Mouse (Mus musculus): ENCODE data around the gene Gm6583. TPM values are rescaled to one million over a fixed set of nuclear protein-coding genes. Genes with fewer than 3 reads are reported as not detected.

Gene Gm6583
- polyA plus RNA-seq, 1 experiment from 2014 or later: 0.26 TPM

DNA sequence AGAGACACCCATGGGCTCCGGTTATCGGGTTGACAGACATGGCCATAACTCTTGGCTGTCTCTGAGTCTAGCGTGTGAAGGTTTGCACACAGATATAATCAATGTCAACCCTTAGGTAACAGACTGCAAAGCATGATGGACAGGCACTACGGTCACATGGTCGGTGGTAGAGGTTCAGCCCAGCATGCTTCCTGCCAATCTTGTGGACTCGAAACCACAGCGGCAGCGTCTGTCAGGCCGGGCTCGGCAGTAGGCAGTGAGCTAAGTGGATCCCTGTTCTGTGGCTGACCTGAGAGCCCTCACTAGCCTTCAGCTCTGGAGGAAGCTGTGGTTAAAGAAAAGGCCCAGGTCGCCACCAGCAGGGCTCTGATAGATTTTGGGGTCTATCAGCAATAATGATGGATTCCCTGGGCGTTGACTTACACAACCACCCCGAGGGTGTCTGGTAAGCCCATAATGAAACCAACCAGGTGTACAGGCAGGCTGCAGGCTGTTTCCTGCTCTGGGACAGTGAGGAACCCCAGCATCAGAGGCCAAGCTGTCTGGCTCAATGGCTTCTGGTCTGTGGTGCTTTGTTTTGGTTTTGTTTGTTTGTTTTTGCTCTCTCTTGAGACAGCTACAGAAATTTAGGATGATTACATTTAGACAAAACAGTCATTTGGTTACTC, 29.1 kb upstream of the Gm6583 start:
- no peak overlapping the region for H3K9ac ChIP-seq
- H3K36me3 ChIP-seq: no peaks in the 10 kb centered on the region
- no peak overlapping the region for H3K4me2 ChIP-seq
- no peak overlapping the region for H3K4me3 ChIP-seq (replicated peaks)
- H3K27ac ChIP-seq: no peak overlapping the region
- H3K4me1 ChIP-seq: 0 out of 2 replicates have a peak, but pooled peaks cover 4% of the 10 kb centered on the region
- no peaks in the 10 kb centered on the region for H3K9me3 ChIP-seq (replicated peaks)
- WGBS: 90% methylated on average over 13 of the region's 13 CpGs
- ATAC-seq (replicated peaks; ENCODE audit: low FRiP score): no peak
- no peaks in the 10 kb centered on the region for H3K27me3 ChIP-seq

DNA sequence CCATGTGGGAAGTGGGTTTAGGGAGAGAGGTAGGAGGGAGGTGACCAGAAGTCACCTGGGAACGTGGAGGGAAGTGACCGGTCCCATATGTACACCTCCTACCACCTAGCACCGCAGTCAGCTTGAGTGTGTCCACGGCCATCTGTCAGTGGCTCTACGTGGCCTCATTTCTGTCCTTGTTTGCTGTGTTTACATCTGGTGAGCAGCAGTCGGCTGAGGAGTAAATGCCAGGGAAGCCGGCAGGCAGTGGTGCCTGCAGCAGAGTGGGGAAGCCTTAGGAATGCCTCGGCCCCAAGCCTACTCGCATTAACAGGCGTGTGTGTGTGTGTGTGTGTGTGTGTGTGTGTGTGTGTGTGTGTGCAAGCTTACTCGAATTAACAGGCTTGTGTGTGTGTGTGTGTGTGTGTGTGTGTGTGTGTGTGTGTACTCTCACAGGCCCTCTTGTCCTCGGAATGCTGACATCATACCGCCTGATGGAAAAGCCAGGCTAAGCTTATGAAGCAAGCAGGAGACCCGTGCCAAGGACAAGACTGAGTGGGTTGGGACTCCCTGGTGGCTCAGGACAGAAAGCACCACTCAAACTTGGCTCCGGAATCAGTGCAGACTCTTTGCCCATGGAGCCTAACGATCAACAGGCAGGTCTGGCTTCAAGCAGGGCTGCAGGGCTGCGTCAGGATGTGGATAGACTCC, 27.0 kb upstream of the Gm6583 start:
- H3K9ac ChIP-seq: no peak overlapping the region
- no peaks in the 10 kb centered on the region for H3K27me3 ChIP-seq
- H3K4me1 ChIP-seq: no peaks in the 10 kb centered on the region
- ATAC-seq (replicated peaks; ENCODE audit: low FRiP score): 0 out of 2 replicates have a peak, but pooled peaks have one; percentile 26
- no peaks in the 10 kb centered on the region for H3K9me3 ChIP-seq (replicated peaks)
- H3K4me2 ChIP-seq: no peak overlapping the region
- 68% methylated on average over 17 of the region's 17 CpGs for WGBS
- H3K4me3 ChIP-seq (replicated peaks): no peak overlapping the region
- no peak overlapping the region for H3K27ac ChIP-seq
- peaks cover 20% of the 10 kb centered on the region; the same call in 1 of the 2 replicates for H3K36me3 ChIP-seq

DNA sequence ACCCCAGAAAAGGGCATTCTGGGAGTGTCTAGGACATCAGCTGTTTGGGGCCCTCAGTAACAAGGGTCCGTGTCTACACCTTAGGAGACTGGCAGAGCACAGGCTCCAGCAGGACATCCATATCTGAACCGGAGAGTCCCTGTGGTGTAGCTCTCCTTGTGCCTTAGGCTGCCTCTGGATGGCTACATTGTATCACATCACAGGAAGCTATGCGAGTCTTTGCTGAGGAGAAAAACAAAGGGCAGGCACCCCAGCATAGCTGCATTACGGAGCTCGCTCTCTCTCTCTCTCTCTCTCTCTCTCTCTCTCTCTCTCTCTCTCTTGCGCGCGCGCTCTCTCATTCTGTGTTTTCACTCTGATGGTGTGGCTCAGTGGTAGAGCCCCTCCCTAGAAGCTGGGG, 26.2 kb upstream of the Gm6583 start:
- no peak overlapping the region for H3K4me3 ChIP-seq (replicated peaks)
- H3K27me3 ChIP-seq: no peaks in the 10 kb centered on the region
- H3K9ac ChIP-seq: no peak overlapping the region
- H3K4me1 ChIP-seq: no peaks in the 10 kb centered on the region
- 74% methylated on average over 9 of the region's 9 CpGs for WGBS
- H3K4me2 ChIP-seq: no peak overlapping the region
- peaks cover 24% of the 10 kb centered on the region for H3K36me3 ChIP-seq
- no peak for ATAC-seq (replicated peaks; ENCODE audit: low FRiP score)
- H3K9me3 ChIP-seq (replicated peaks): no peaks in the 10 kb centered on the region
- no peak overlapping the region for H3K27ac ChIP-seq

DNA sequence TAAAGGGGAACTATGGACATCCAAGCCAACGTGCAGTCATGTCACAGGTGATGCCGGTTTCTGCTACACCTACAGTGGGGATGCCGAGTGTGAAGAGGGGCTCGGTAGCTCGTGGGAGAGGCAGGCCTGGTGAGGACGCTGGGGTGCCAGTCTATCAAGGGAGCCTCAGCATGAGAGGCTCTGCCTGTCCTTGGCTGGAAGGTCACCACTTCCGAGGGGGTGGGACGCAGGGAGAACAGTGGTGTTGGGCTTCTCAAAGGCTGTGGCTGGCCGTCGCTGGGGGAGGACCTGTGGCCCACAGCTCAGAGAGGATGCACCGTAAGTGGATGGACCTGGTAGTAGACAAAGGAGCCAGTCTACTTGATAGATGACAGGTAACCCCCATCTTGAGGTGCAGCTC, 25.3 kb upstream of the Gm6583 start:
- no peak overlapping the region for H3K27ac ChIP-seq
- H3K9ac ChIP-seq: no peak overlapping the region
- no peaks in the 10 kb centered on the region for H3K27me3 ChIP-seq
- no peak overlapping the region for H3K4me3 ChIP-seq (replicated peaks)
- peaks cover 27% of the 10 kb centered on the region for H3K36me3 ChIP-seq
- WGBS: 87% methylated on average over 11 of the region's 11 CpGs
- H3K4me1 ChIP-seq: no peaks in the 10 kb centered on the region
- no peak overlapping the region for H3K4me2 ChIP-seq
- no peak for ATAC-seq (replicated peaks; ENCODE audit: low FRiP score)
- no peaks in the 10 kb centered on the region for H3K9me3 ChIP-seq (replicated peaks)

DNA sequence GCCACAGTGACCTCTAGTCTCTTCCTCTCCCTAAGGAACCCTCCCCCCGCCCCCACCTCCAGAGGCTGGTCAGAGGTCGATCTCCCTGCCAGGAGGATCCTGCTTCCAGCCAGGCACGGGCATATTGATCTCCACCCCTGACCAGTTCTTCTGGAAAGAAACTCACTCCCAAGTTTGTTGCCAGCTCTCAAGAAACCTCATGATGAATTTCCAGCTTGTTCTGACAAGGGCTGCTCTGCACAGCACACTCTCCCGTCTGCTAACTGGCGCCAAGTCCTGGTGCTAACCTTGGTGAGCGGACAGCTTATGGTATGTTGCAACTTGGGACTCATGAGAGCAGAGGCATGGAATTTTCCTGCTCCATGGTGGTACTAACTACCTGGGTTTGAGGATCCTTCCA, 22.9 kb upstream of the Gm6583 start:
- Histone ChIP-seq H3K27me3 (no peaks in the 10 kb centered on the region), H3K4me1 (no peaks in the 10 kb centered on the region), H3K4me3 (replicated peaks) (no peak overlapping the region), H3K27ac (no peak overlapping the region), H3K9me3 (replicated peaks) (no peaks in the 10 kb centered on the region), H3K4me2 (no peak overlapping the region), H3K36me3 (peaks cover 51% of the 10 kb centered on the region), H3K9ac (no peak overlapping the region)
- ATAC-seq (replicated peaks; ENCODE audit: low FRiP score): no peak
- 79% methylated on average over 6 of the region's 6 CpGs for WGBS

DNA sequence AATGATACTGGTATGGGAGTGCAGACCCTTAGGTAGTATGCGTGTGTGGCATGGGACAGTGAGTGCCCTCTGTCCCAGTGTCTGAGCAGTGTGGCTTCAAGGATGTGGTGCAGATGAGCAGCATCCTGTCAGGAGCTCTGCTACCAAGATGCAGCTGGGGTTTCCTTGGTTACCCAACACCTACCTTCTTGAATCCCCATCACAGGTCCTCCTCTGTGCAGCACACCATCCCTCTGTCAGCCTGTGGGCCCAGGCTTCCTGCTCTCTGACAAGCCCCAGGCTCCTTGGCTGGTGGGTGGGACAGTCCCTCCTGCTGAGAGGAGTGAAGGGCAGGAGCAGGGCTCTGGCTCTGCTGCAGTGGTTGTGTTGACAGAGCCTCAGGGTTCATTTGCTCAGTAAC, 21.5 kb upstream of the Gm6583 start:
- peaks cover 64% of the 10 kb centered on the region for H3K36me3 ChIP-seq
- H3K4me3 ChIP-seq (replicated peaks): no peak overlapping the region
- H3K9me3 ChIP-seq (replicated peaks): no peaks in the 10 kb centered on the region
- WGBS: 100% methylated on average over 1 of the region's 1 CpGs
- H3K27me3 ChIP-seq: no peaks in the 10 kb centered on the region
- H3K9ac ChIP-seq: no peak overlapping the region
- ATAC-seq (replicated peaks; ENCODE audit: low FRiP score): no peak
- no peak overlapping the region for H3K27ac ChIP-seq
- H3K4me2 ChIP-seq: no peak overlapping the region
- H3K4me1 ChIP-seq: no peaks in the 10 kb centered on the region

DNA sequence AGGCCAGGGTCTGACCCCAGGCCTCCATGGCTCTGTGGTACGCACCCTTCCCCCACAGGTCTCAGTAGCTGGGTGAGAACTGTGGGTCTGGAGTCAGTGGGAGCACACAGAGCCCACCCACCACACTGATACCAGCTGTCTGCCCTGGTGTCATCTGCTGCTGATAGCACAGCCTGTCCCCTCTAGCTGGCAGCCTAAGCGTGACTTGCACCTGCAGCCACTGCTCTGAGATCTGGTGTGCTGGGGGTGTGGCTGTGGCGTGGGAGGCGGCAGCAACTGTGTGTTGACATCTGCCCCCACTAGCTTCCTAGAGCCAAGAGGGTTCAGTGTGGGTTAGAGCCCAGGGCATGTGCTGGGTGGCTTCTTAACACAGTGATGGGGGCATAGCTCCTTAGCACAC, 20.3 kb upstream of the Gm6583 start:
- ATAC-seq (replicated peaks; ENCODE audit: low FRiP score): no peak
- no peaks in the 10 kb centered on the region for H3K9me3 ChIP-seq (replicated peaks)
- no peak overlapping the region for H3K27ac ChIP-seq
- no peak overlapping the region for H3K9ac ChIP-seq
- no peaks in the 10 kb centered on the region for H3K4me1 ChIP-seq
- no peak overlapping the region for H3K4me3 ChIP-seq (replicated peaks)
- 85% methylated on average over 4 of the region's 4 CpGs for WGBS
- no peaks in the 10 kb centered on the region for H3K27me3 ChIP-seq
- H3K36me3 ChIP-seq: peaks cover 76% of the 10 kb centered on the region
- H3K4me2 ChIP-seq: no peak overlapping the region

DNA sequence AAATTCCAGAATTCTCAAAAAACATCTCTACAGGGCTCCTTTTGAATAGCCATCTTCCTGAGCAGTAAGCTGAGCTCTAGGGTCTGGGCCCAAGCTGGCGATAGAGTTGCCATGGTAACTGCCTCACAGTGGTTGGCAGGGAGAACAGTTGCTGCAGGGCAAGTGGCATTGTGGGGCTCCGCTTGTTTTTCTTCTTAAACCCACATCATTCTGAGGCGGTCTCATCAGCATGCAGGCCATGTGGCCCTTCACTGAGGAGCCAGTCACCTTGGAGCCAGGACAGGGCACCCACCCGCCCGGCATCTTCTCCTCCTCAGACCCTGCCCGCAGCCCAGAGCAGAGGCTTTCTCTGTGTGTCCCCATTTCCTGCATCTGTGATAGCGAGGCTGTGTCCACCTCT, 16.1 kb upstream of the Gm6583 start:
- H3K27ac ChIP-seq: no peak overlapping the region
- H3K4me2 ChIP-seq: no peak overlapping the region
- peaks cover 85% of the 10 kb centered on the region for H3K36me3 ChIP-seq
- no peak for ATAC-seq (replicated peaks; ENCODE audit: low FRiP score)
- no peaks in the 10 kb centered on the region for H3K27me3 ChIP-seq
- H3K9ac ChIP-seq: no peak overlapping the region
- H3K4me1 ChIP-seq: no peaks in the 10 kb centered on the region
- WGBS: 83% methylated on average over 7 of the region's 7 CpGs
- H3K9me3 ChIP-seq (replicated peaks): no peaks in the 10 kb centered on the region
- H3K4me3 ChIP-seq (replicated peaks): no peak overlapping the region

DNA sequence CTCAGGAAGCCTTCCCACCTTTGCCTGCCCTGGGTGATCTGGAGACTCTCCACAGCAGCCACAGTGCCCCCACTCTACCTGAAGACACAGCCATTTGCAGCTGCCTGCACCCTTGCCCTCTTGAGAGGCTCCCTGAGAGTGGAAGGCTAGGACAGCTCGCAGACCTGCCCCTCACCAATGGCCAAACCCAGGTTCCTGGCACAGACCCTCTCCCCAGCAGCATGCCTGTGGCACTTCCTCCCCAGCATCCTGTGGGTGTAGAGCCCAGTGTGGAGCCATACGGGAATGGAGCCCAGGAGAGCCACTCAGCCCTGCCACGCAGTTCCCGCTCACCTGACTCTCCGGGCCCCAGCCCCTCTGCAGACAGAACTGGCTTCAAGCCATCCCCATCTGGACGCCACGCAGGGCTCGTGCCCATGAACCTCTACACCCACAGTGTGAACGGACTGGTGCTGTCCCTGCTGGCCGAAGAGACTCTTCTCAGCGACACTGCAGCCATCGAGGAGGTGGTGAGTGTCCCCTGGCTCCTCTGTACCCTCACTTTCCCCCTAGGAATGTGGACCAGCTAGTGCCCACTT, 14.5 kb upstream of the Gm6583 start:
- H3K9ac ChIP-seq: no peak overlapping the region
- no peak overlapping the region for H3K27ac ChIP-seq
- no peaks in the 10 kb centered on the region for H3K4me1 ChIP-seq
- H3K9me3 ChIP-seq (replicated peaks): no peaks in the 10 kb centered on the region
- 91% methylated on average over 12 of the region's 12 CpGs for WGBS
- H3K36me3 ChIP-seq: peaks cover 87% of the 10 kb centered on the region
- no peak overlapping the region for H3K4me2 ChIP-seq
- no peak for ATAC-seq (replicated peaks; ENCODE audit: low FRiP score)
- H3K4me3 ChIP-seq (replicated peaks): no peak overlapping the region
- no peaks in the 10 kb centered on the region for H3K27me3 ChIP-seq

DNA sequence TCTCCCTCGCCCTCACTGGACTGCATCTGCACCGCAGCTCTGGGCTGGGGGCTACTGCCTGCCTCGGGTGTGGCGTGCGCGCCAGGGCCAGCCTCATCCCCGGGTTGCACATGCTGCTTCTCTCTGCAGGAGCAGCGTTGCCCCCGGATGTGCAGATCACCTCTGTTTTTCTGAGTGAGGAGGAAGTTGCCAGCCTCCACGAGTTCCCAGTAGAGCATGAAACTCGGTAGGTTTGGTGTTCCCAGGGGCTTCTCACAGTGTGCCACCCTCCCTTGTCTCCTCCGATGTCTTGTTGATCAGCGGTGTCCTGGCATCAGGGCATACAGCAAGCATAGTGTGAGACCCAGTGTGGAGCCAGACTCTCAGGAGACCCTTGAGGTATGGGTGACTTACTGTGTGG, 13.5 kb upstream of the Gm6583 start:
- Histone ChIP-seq H3K4me2 (no peak overlapping the region), H3K27me3 (no peaks in the 10 kb centered on the region), H3K4me3 (replicated peaks) (no peak overlapping the region), H3K36me3 (peaks cover 86% of the 10 kb centered on the region), H3K27ac (no peak overlapping the region), H3K4me1 (no peaks in the 10 kb centered on the region), H3K9me3 (replicated peaks) (no peaks in the 10 kb centered on the region), H3K9ac (no peak overlapping the region)
- no peak for ATAC-seq (replicated peaks; ENCODE audit: low FRiP score)
- WGBS: 91% methylated on average over 13 of the region's 13 CpGs

DNA sequence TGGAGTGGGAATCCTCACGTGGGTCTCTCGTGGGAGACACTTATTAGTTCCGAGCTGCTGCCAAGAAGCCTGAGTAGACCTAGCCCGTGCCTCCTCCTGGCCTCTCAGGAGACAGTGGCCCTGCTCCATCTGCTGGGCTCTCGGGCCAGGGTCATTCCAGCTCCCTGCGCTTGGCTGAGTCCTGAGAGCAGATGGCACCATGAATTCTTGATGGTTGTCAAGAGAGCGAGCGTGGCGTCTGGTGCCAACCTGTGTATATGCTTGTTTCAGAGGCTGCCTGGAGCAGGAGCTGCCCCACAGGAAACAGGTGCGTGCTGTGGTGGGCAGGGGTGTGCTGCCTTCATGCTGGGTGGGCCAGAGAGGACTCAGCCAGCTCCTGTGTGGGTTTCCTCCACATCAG, 12.8 kb upstream of the Gm6583 start:
- ATAC-seq (replicated peaks; ENCODE audit: low FRiP score): no peak
- no peak overlapping the region for H3K4me3 ChIP-seq (replicated peaks)
- H3K36me3 ChIP-seq: peaks cover 86% of the 10 kb centered on the region
- no peaks in the 10 kb centered on the region for H3K9me3 ChIP-seq (replicated peaks)
- no peaks in the 10 kb centered on the region for H3K4me1 ChIP-seq
- no peaks in the 10 kb centered on the region for H3K27me3 ChIP-seq
- no peak overlapping the region for H3K9ac ChIP-seq
- no peak overlapping the region for H3K27ac ChIP-seq
- no peak overlapping the region for H3K4me2 ChIP-seq
- 94% methylated on average over 10 of the region's 10 CpGs for WGBS

DNA sequence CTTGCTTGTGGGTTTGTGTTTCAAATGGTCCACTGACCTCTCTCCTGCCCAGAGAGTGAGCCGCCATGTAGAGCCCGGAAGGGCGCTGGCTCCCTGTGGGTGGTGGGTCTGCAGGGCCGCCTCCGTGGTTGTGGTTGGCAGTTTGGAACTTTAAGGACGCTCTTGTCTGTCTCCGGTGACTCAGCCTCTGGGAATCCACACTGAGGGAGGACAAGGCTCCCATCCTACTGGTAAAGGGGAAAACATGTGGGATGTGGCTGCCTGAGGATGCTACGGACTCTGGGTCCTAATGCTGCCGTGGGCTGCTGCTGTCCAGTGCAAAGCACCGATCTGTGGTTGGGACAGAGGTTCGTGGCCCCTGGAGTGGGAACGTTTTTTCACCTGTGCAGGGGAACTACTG, 12.1 kb upstream of the Gm6583 start:
- H3K4me2 ChIP-seq: no peak overlapping the region
- no peaks in the 10 kb centered on the region for H3K4me1 ChIP-seq
- no peak overlapping the region for H3K27ac ChIP-seq
- H3K27me3 ChIP-seq: no peaks in the 10 kb centered on the region
- no peaks in the 10 kb centered on the region for H3K9me3 ChIP-seq (replicated peaks)
- H3K9ac ChIP-seq: no peak overlapping the region
- peaks cover 86% of the 10 kb centered on the region for H3K36me3 ChIP-seq
- 88% methylated on average over 12 of the region's 12 CpGs for WGBS
- H3K4me3 ChIP-seq (replicated peaks): no peak overlapping the region
- ATAC-seq (replicated peaks; ENCODE audit: low FRiP score): no peak

Data from kidney, embryonic 15.5 days (tissue).